Mouse (Mus musculus) testis, adult 2 months (tissue): Measurements from ENCODE around the gene Ctrl. TPM values are rescaled to one million over a fixed set of nuclear protein-coding genes. Genes with fewer than 3 reads are reported as not detected.
A peak's percentile ranks its signal among the peaks of the same experiment; 100 is the strongest.

ENCODE experiments used
- H3K27ac ChIP-seq: fragments of 200-500 bp; 2 replicates; pipeline ENCODE4 v1.5.1; 2012; ENCODE audit warnings: low read depth, low read length; ENCODE audit not compliant: control insufficient read depth, insufficient read depth
- H3K27me3 ChIP-seq: fragments of 200-500 bp; 2 replicates; pipeline ENCODE4 v1.6.1; 2012; ENCODE audit warnings: mild to moderate bottlenecking, low read length, moderate library complexity; ENCODE audit not compliant: control insufficient read depth, insufficient read depth
- H3K36me3 ChIP-seq: fragments of 200-500 bp; 2 replicates; pipeline ENCODE4 v1.6.1; 2012; ENCODE audit warnings: mild to moderate bottlenecking, low read length; ENCODE audit not compliant: control insufficient read depth, insufficient read depth
- H3K4me1 ChIP-seq: fragments of 200-500 bp; 2 replicates; pipeline ENCODE4 v1.6.1; 2012; ENCODE audit warnings: low read length; ENCODE audit not compliant: control insufficient read depth, insufficient read depth
- H3K4me3 ChIP-seq: fragments of 200-500 bp; 2 replicates; pipeline ENCODE4 v1.5.1; 2012; ENCODE audit warnings: low read depth, mild to moderate bottlenecking, low read length, moderate library complexity, mixed read lengths; ENCODE audit not compliant: control insufficient read depth
- CTCF ChIP-seq: fragments of 200-500 bp; IDR thresholded peaks from 2 replicates; pipeline ENCODE4 v1.5.1; 2012; ENCODE audit warnings: low read depth, mild to moderate bottlenecking, inconsistent platforms, low read length, moderate library complexity; ENCODE audit not compliant: control insufficient read depth, insufficient read depth, insufficient replicate concordance
- POLR2A ChIP-seq: fragments of 200-500 bp; IDR thresholded peaks from 2 replicates; pipeline ENCODE4 v1.6.1; 2012; ENCODE audit warnings: low read depth, mild to moderate bottlenecking, inconsistent platforms, low read length, moderate library complexity; ENCODE audit not compliant: control insufficient read depth
- polyA plus RNA-seq: library from polyadenylated mRNA; depleted of rRNA; stranded (reverse); fragments of >200 nt; gene quantifications from 2 replicates; pipeline ENCODE4 v1.2.3, GENCODE M21; 2012

Ctrl gene
- polyA plus RNA-seq, 1 experiment: 0.91 TPM

DNA sequence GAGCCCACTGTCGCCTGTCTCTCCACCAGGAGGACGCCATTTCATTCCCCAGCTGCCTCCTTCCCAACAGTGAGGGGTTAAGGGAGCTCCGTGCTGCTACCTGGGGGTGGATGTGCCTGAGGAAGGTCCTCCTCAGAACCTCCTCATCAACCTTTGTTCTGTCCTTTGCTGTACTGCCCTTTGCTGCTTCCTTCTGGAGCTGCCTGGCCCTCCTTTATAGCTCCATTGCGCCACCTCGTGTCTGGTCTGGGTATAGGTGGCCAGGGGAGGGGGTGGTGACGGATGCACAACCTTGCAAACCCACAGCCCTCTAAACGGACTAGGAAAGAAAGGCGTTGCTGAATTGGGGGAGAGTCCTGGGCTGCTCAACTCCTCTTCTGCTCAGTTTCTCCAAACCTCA lies 3.1 kb downstream of the Ctrl start:
- peak; percentile 86; the same call in 1 of the 2 replicates for TF ChIP-seq CTCF
- no peak for TF ChIP-seq POLR2A
- Histone ChIP-seq H3K27me3 (no peaks in the 10 kb centered on the region), H3K4me1 (no peaks in the 10 kb centered on the region), H3K27ac (no peak overlapping the region), H3K36me3 (no peaks in the 10 kb centered on the region), H3K4me3 (no peak overlapping the region)

DNA sequence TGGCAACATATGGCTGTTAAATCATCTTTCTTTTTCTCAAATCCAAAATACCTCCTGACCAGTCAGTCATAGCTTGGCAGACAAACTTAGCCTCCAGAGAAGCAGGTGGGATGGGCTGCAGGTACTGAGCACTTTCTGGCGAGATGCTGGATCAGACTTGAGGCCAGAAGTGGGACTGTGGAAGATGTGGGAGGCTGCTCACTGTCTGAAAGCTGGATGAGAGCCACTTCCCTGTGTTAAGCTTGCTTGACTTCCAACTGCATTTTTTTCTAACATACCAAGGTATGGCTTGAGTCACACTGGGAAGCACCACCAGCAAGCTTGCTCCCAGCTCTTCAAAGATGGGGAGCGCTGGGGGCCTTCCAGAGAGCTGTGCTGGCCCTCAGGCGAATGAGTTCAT lies 8.5 kb downstream of the Ctrl start:
- H3K4me3 ChIP-seq: no peak overlapping the region
- TF ChIP-seq POLR2A (no peak), CTCF (no peak)
- H3K27me3 ChIP-seq: no peaks in the 10 kb centered on the region
- 0 out of 2 replicates have a peak overlapping the region, but pooled peaks have one; percentile 6 for H3K27ac ChIP-seq
- no peaks in the 10 kb centered on the region for H3K36me3 ChIP-seq
- H3K4me1 ChIP-seq: no peaks in the 10 kb centered on the region

DNA sequence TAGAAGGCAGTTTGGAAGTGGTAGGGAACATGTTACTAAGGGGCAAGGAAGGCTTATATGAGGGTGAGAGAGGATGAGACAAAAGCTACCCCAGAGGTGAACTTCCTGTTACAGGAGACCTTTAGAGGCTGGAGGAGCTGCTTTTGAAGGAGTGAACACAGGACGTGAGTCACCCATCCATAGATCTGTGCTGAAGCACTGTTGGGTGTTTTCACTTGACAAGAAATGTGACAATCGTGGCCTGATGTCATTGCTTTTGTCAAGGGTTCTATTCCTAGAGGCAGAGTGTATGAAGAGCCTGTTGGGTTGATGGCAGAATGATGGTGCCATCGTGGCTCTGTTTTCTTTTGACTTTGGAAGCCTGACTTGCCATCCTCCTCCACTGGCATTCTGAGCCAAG lies 14.3 kb downstream of the Ctrl start:
- Histone ChIP-seq H3K27me3 (no peaks in the 10 kb centered on the region), H3K27ac (no peak overlapping the region), H3K4me1 (no peaks in the 10 kb centered on the region), H3K36me3 (no peaks in the 10 kb centered on the region), H3K4me3 (no peak overlapping the region)
- TF ChIP-seq CTCF (no peak), POLR2A (no peak)

DNA sequence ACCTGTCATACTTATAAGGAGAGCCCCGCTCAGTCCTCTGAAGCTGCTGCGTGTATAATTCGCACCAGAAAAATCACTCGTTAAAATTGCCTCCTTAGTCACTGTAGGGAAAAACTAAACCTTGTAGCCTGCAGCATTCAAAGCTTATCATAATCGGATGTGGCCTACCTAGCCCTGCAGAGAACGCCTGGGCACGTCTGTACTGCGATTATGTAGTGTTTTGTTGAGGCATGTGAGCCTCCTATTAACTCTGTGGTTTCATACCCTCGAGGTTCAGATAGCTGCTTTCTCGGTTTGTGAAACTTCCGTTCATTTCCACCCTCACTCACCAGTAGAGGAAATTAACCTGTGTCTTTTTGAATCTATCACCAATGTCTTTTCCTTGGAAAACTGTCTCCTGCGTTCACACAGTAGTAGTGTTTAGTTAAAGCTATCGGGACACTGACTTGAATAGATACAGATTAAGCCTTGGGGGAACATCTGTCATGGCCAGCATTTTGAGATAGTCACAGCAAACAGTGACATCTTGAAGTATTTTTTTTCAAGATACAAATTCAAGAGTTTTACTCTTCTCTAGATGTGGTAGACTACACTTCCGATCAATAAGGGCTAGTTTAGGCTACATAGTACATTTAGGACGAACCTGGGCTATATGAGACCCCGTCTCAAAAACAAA lies 32.6 kb downstream of the Ctrl start:
- Histone ChIP-seq H3K36me3 (no peaks in the 10 kb centered on the region), H3K4me1 (peaks cover 4% of the 10 kb centered on the region; the same call in 1 of the 2 replicates), H3K4me3 (peak overlapping the region; percentile 86), H3K27ac (peak overlapping the region; percentile 84), H3K27me3 (no peaks in the 10 kb centered on the region)
- TF ChIP-seq CTCF: no peak
- TF ChIP-seq POLR2A: no peak

DNA sequence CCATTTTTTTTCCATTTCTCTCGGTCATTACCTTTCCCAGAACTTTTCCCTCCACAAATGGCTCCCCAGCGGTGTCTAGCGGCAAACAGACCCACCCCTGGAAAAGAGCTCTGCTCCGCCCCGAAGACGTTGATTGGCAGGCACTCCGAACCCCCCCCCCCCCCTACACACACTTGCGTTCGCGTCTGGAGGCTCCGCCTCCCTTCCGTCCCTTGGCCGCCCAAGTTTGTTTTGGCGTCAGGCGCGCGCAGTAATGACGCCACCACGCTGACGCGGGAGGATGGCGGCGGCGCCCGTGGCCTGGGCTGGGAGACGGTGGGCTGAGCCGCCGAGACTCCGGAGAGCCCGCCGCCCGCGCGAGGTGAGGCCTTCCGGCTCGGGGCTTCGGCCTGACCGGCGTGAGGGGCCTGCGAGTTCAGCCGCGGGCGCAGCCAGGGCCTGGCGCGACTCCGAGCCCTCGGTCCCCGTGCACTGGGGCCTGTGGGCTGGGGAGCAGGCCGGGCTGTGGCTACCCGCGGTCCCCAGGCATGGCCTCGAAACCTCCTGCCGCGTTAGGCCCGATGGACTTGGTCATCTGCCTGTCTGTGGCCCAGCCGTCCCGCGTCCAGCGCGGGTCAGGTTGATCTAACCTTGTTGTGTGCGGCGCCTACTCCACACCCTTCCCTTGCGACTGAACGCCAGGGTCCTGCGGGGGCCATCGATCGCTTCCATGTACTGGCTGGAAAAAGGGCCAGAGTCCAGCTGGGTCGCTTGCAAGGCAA lies 33.3 kb downstream of the Ctrl start, which contains the start of gene Pskh1:
Gene Pskh1, plus strand, starts transcription at position 262 of the 761 bp plus-strand sequence.
- Histone ChIP-seq H3K27me3 (no peaks in the 10 kb centered on the region), H3K4me3 (peak within 1 kb of the TSS; percentile 86), H3K4me1 (peaks cover 4% of the 10 kb centered on the region; the same call in 1 of the 2 replicates), H3K36me3 (no peaks in the 10 kb centered on the region), H3K27ac (peak within 1 kb of the TSS; percentile 84)
- TF ChIP-seq CTCF (no peak), POLR2A (peak; percentile 83)

DNA sequence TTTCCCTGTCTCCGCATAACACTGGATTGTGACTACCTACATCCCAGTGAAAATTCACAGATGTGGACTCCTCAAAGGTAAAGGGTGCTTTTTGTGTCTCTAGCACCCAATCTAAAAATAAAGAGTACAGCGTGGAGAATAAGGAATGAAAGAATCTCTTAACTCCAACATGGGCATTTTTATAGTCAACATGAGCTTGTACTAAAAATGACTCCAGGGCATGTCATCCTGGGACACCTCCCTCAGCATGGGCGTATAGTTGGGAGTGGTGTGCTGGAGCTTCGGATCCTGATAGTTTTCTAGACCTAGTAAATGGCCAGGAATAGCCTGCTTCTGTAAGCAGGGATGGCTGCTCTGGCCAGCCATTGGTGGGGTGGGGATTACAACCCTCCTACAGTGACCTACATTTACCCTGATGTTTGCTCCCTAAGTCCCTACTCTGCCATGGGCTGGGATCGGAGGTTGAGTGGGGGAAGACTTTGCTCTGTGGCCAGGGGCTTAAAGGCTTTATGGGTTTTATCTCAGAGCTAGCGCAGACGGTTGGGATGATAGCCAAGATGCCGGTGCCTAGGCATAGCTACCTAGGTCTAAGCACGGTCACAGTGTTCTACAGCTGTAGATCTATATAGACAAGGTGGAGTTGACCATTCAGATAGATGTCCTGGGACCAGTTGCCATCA lies 35.7 kb downstream of the Ctrl start:
- no peak overlapping the region for H3K27ac ChIP-seq
- TF ChIP-seq POLR2A: no peak
- no peak for TF ChIP-seq CTCF
- peaks cover 6% of the 10 kb centered on the region; the same call in 1 of the 2 replicates for H3K4me1 ChIP-seq
- no peaks in the 10 kb centered on the region for H3K36me3 ChIP-seq
- H3K27me3 ChIP-seq: no peaks in the 10 kb centered on the region
- no peak overlapping the region for H3K4me3 ChIP-seq

DNA sequence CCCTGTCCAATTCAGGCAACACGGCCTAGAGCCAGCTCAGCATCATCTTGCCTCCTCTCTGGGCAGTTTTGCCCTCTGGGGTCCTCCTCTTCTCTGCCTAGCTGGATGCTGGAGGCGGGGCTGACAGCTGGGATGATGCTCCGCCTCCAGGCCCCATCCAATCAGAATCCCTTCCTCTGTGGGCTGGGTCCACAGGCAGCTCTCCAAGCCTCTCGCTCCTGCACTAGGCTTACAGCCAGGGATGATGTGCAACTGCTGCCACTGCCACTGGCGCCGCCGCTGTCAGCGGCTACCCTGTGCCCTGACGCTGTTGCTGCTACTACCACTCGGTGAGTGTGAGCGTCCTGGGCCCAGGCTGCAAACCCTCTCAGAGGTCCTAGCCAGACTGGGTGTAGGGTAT lies 40.3 kb downstream of the Ctrl start, which contains the start of gene Nrn1l:
Gene Nrn1l, plus strand, starts transcription at position 229 of the 400 bp plus-strand sequence.
- Histone ChIP-seq H3K27ac (no peak within 1 kb of the TSS), H3K4me3 (no peak within 1 kb of the TSS), H3K27me3 (no peaks in the 10 kb centered on the region), H3K4me1 (peaks cover 2% of the 10 kb centered on the region; the same call in 1 of the 2 replicates), H3K36me3 (peaks cover 3% of the 10 kb centered on the region)
- no peak for TF ChIP-seq POLR2A
- no peak for TF ChIP-seq CTCF
